Mouse (Mus musculus) CH12.LX (cell line): Measurements from ENCODE around the gene Dlg2. TPM values are rescaled to one million over a fixed set of nuclear protein-coding genes. Genes with fewer than 3 reads are reported as not detected.

Experiments used
- DNase-seq: peaks from one replicate; pipeline ENCODE4 v3.0.0-alpha.2; 2013; ENCODE audit errors: extremely low read depth
- H3K27ac ChIP-seq: 2 replicates; pipeline ENCODE4 v1.5.1; 2012; ENCODE audit warnings: low read depth, mild to moderate bottlenecking, control low read depth, moderate library complexity; ENCODE audit not compliant: insufficient read depth
- H3K27me3 ChIP-seq: replicated peaks from 2 replicates; pipeline ENCODE3; 2012; ENCODE audit warnings: inconsistent platforms
- H3K36me3 ChIP-seq, 2 experiments: replicated peaks in 1 of 2; 2 replicates each; pipeline versions ENCODE3 to v1.6.1; 2012; ENCODE audit warnings: inconsistent platforms in 1 of 2, low read length in 1 of 2, mild to moderate bottlenecking in 1 of 2, mixed read lengths in 1 of 2, moderate library complexity in 1 of 2; ENCODE audit not compliant: control insufficient read depth in 1 of 2, insufficient read depth in 1 of 2
- H3K4me1 ChIP-seq, 2 experiments: 2 replicates each; pipeline ENCODE4 v1.6.1; 2012; ENCODE audit warnings: inconsistent platforms in 1 of 2, moderate library complexity in 1 of 2; ENCODE audit not compliant: insufficient read depth in 2 of 2, control insufficient read depth in 1 of 2
- H3K4me2 ChIP-seq: 2 replicates; pipeline ENCODE4 v1.6.1; 2012; ENCODE audit warnings: low read depth, mild to moderate bottlenecking, control low read depth; ENCODE audit not compliant: poor library complexity, insufficient read depth, severe bottlenecking
- H3K4me3 ChIP-seq, 3 experiments: fragments of 150-350 bp in 1 of 3; sonication (generic) in 1 of 3; replicated peaks in 1 of 3; 2 replicates each; pipeline versions ENCODE3 to v1.5.1; 2011 to 2012; ENCODE audit warnings: low read depth in 2 of 3, low read length in 2 of 3, mild to moderate bottlenecking in 2 of 3, moderate library complexity in 2 of 3, control low read depth in 1 of 3, improper control_type of control experiment in 1 of 3, inconsistent platforms in 1 of 3, mixed read lengths in 1 of 3; ENCODE audit not compliant: poor library complexity in 1 of 3
- H3K79me2 ChIP-seq: replicated peaks from 2 replicates; pipeline ENCODE4 v1.6.1; 2012; ENCODE audit warnings: mild to moderate bottlenecking, moderate library complexity; ENCODE audit not compliant: control insufficient read depth, poor library complexity, insufficient read depth, severe bottlenecking; ENCODE audit errors: extremely low read depth
- H3K9ac ChIP-seq: 2 replicates; pipeline ENCODE4 v1.6.1; 2012; ENCODE audit warnings: low read depth, mild to moderate bottlenecking, control low read depth, moderate library complexity; ENCODE audit not compliant: insufficient read depth
- H3K9me3 ChIP-seq: replicated peaks from 2 replicates; pipeline ENCODE3; 2012; ENCODE audit warnings: low read length, inconsistent platforms, mixed read lengths
- BHLHE40 ChIP-seq: IDR thresholded peaks from 2 replicates; pipeline ENCODE4 v1.6.1; 2011; ENCODE audit warnings: mild to moderate bottlenecking, low read depth, low read length, improper control_type of control experiment
- CTCF ChIP-seq, 2 experiments: IDR thresholded peaks in 1 of 2; conservative IDR thresholded peaks in 1 of 2; 2 replicates each; pipeline ENCODE4 v1.5.1; 2011 to 2012; ENCODE audit warnings: low read depth in 2 of 2, low read length in 2 of 2, improper control_type of control experiment in 1 of 2, inconsistent platforms in 1 of 2, mild to moderate bottlenecking in 1 of 2, moderate library complexity in 1 of 2
- ELF1 ChIP-seq: IDR thresholded peaks from 2 replicates; pipeline ENCODE4 v1.6.1; 2014; ENCODE audit warnings: low read depth, mild to moderate bottlenecking, inconsistent platforms, low read length, improper control_type of control experiment
- EP300 ChIP-seq: IDR thresholded peaks from 2 replicates; pipeline ENCODE4 v1.6.1; 2011; ENCODE audit warnings: low read length, improper control_type of control experiment
- GABPA ChIP-seq: IDR thresholded peaks from 2 replicates; pipeline ENCODE4 v1.6.1; 2012; ENCODE audit warnings: low read depth, low read length, improper control_type of control experiment, inconsistent platforms; ENCODE audit not compliant: insufficient replicate concordance
- HCFC1 ChIP-seq: IDR thresholded peaks from 2 replicates; pipeline ENCODE4 v1.6.1; 2012; ENCODE audit warnings: low read depth, mild to moderate bottlenecking, inconsistent platforms, low read length, improper control_type of control experiment
- IRF4 ChIP-seq: IDR thresholded peaks from 2 replicates; pipeline ENCODE4 v1.6.1; 2014; ENCODE audit warnings: low read depth, mild to moderate bottlenecking, inconsistent platforms, low read length, improper control_type of control experiment
- JUN ChIP-seq: IDR thresholded peaks from 2 replicates; pipeline ENCODE4 v1.6.1; 2011; ENCODE audit warnings: low read depth, mild to moderate bottlenecking, low read length, improper control_type of control experiment, moderate library complexity; ENCODE audit not compliant: insufficient read depth
- JUND ChIP-seq: conservative IDR thresholded peaks from 2 replicates; pipeline ENCODE4 v1.6.1; 2011; ENCODE audit warnings: low read depth, low read length, improper control_type of control experiment
- KAT2A ChIP-seq: IDR thresholded peaks from 2 replicates; pipeline ENCODE4 v1.6.1; 2012; ENCODE audit warnings: low read length, improper control_type of control experiment, inconsistent platforms; ENCODE audit not compliant: insufficient replicate concordance
- MAFK ChIP-seq: IDR thresholded peaks from 2 replicates; pipeline ENCODE4 v1.6.1; 2011; ENCODE audit warnings: low read length, improper control_type of control experiment; ENCODE audit not compliant: insufficient replicate concordance
- MEF2A ChIP-seq: IDR thresholded peaks from 2 replicates; pipeline ENCODE4 v1.6.1; 2014; ENCODE audit warnings: low read depth, mild to moderate bottlenecking, inconsistent platforms, low read length, improper control_type of control experiment, borderline replicate concordance
- MXI1 ChIP-seq: IDR thresholded peaks from 2 replicates; pipeline ENCODE4 v1.6.1; 2011; ENCODE audit warnings: mild to moderate bottlenecking, low read depth, low read length, improper control_type of control experiment
- MYC ChIP-seq: IDR thresholded peaks from 2 replicates; pipeline ENCODE4 v1.6.1; 2011; ENCODE audit warnings: low read depth, mild to moderate bottlenecking, improper control_type of control experiment, low read length
- NRF1 ChIP-seq: IDR thresholded peaks from 2 replicates; pipeline ENCODE4 v1.6.1; 2014; ENCODE audit warnings: low read depth, mild to moderate bottlenecking, inconsistent platforms, low read length, improper control_type of control experiment, moderate library complexity
- POLR2A ChIP-seq: IDR thresholded peaks from 2 replicates; pipeline ENCODE4 v1.6.1; 2011; ENCODE audit warnings: low read depth, mild to moderate bottlenecking, improper control_type of control experiment, low read length
- POLR2AphosphoS2 ChIP-seq: IDR thresholded peaks from 2 replicates; pipeline ENCODE4 v1.6.1; 2011; ENCODE audit warnings: low read depth, low read length, improper control_type of control experiment
- TBP ChIP-seq: conservative IDR thresholded peaks from 2 replicates; pipeline ENCODE4 v1.6.1; 2011; ENCODE audit warnings: low read depth, low read length, improper control_type of control experiment
- dilution Hi-C: fragments of 300-500 bp; cut with MboI; formaldehyde crosslinking; loops from 2 replicates; pipeline ENCODE4 v1.14.3; 2020; ENCODE audit warnings: low sequenced_read_pairs; ENCODE audit not compliant: extremely low pct_unique_long_range_greater_than_20kb, extremely low pct_ligation_motif_present
- in situ Hi-C: fragments of 300-500 bp; cut with MboI; formaldehyde crosslinking; loops from 3 replicates; pipeline ENCODE4 v1.14.3; 2019; ENCODE audit warnings: low sequenced_read_pairs, low pct_ligation_motif_present, low pct_unique_long_range_greater_than_20kb, mixed read lengths
- polyA plus RNA-seq: library from polyadenylated mRNA; unstranded; fragments of >175 nt; gene quantifications from 2 replicates; pipeline ENCODE4 v1.2.1, GENCODE M21; 2012; ENCODE audit warnings: low read depth; ENCODE audit not compliant: insufficient read length
- total RNA-seq, 2 experiments: library from RNA; depleted of rRNA; stranded (reverse); fragments of 300-350 nt in 1 of 2; fragments of >200 nt in 1 of 2; gene quantifications; 2 replicates each; pipeline ENCODE4 v1.2.3; 2012 to 2014

Gene Dlg2
- total and polyA plus RNA-seq, 3 experiments: 0.36 TPM; not detected in 2

GRCm38 (mm10) chr7:91601307-91601706 is 1124.8 kb downstream of the Dlg2 start:
- peak; percentile 43 for DNase-seq
- Histone ChIP-seq H3K4me3 (no peak overlapping the region), H3K27ac (no peak overlapping the region), H3K79me2 (no peaks in the 10 kb centered on the region), H3K9me3 (no peaks in the 10 kb centered on the region), H3K27me3 (no peaks in the 10 kb centered on the region), H3K36me3 (no peaks in the 10 kb centered on the region), H3K4me2 (no peak overlapping the region), H3K9ac (no peak overlapping the region), H3K4me1 (no peaks in the 10 kb centered on the region)
- TF ChIP-seq ELF1 (no peak), CTCF (conservative IDR thresholded peaks at IDR 0.05 in 1 of 2, IDR thresholded peaks at IDR 0.05 in 1 of 2; ENCODE audit: low read depth in 2 of 2, low read length in 2 of 2) (peak; percentile 34 to 37; a peak in 3 of 4 replicates)
- in situ Hi-C loops (no loop called here), dilution Hi-C loops (no loop called here)

GRCm38 (mm10) chr7:91603561-91603960 is 1127.1 kb downstream of the Dlg2 start:
- Histone ChIP-seq H3K9ac (no peak overlapping the region), H3K27me3 (no peaks in the 10 kb centered on the region), H3K36me3 (no peaks in the 10 kb centered on the region), H3K79me2 (no peaks in the 10 kb centered on the region), H3K9me3 (no peaks in the 10 kb centered on the region), H3K4me3 (no peak overlapping the region), H3K27ac (no peak overlapping the region), H3K4me1 (no peaks in the 10 kb centered on the region), H3K4me2 (no peak overlapping the region)
- dilution Hi-C loops (no loop called here), in situ Hi-C loops (no loop called here)
- TF ChIP-seq BHLHE40 (no peak), TBP (no peak), MXI1 (no peak), JUN (no peak), JUND (no peak), IRF4 (no peak), POLR2AphosphoS2 (no peak), GABPA (no peak), MEF2A (no peak), EP300 (no peak), MYC (no peak), KAT2A (no peak), MAFK (no peak), HCFC1 (no peak), POLR2A (no peak), NRF1 (no peak)
- no peak for DNase-seq
